Mouse (Mus musculus) embryonic fibroblast, embryonic 13.5 days (primary cell): ENCODE data around the gene Ccdc83.
"Not testable (repeated sequence)": the region's sequence is repeated elsewhere in the genome, so short reads cannot be mapped to it uniquely, and the experiment has no call there.

ENCODE experiments used
- CTCF ChIP-seq: IDR thresholded peaks from 2 replicates; pipeline ENCODE4 v1.5.1; 2011; ENCODE audit warnings: mild to moderate bottlenecking, control low read depth, low read length, moderate library complexity, borderline replicate concordance; ENCODE audit not compliant: insufficient read depth
- POLR2A ChIP-seq: IDR thresholded peaks from 2 replicates; pipeline ENCODE4 v1.6.1; 2011; ENCODE audit warnings: low read depth, mild to moderate bottlenecking, control low read depth, low read length, moderate library complexity

DNA sequence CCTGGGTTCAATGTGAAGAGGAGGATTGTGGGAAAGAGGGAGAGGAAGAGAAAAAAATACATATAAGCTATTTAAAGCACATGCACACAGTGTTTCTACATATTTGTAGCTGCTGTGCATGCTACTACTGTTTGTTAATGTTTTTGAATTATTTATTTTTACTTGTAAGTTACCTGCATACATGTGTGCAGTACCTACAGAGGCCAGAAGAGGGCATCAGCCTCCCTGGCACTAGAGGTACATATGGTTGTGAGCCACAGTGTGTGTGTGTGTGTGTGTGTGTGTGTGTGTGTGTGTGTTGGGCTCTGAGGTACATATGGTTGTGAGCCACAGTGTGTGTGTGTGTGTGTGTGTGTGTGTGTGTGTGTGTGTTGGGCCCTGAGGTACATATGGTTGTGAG, 36.7 kb downstream of the Ccdc83 start:
- TF ChIP-seq CTCF: peak; percentile 33; the same call in 1 of the 2 replicates
- TF ChIP-seq POLR2A: not testable (repeated sequence)
